Mouse (Mus musculus) ES-E14 (cell line): ENCODE results near the gene Trpm8. TPM values are rescaled to one million over a fixed set of nuclear protein-coding genes. Genes with fewer than 3 reads are reported as not detected.

Experiments used
- DNase-seq: peaks from one replicate; pipeline ENCODE4 v3.0.0-alpha.2; 2013; ENCODE audit warnings: low read depth, low spot score
- H3K27ac ChIP-seq: 2 replicates; pipeline ENCODE4 v1.5.1; 2012; ENCODE audit warnings: low read depth, mild to moderate bottlenecking, low read length, moderate library complexity, mixed read lengths; ENCODE audit not compliant: poor library complexity, insufficient read depth, severe bottlenecking
- H3K36me3 ChIP-seq: 2 replicates; pipeline ENCODE4 v1.6.1; 2012; ENCODE audit warnings: mild to moderate bottlenecking, low read length, moderate library complexity, mixed read lengths; ENCODE audit not compliant: control insufficient read depth, poor library complexity, insufficient read depth, severe bottlenecking
- H3K4me1 ChIP-seq, 2 experiments: fragments of 150-350 bp in 1 of 2; sonication (generic) in 1 of 2; 2 replicates each; pipeline ENCODE4 v1.6.1; 2012; ENCODE audit warnings: low read length in 2 of 2, mild to moderate bottlenecking in 1 of 2, mixed read lengths in 1 of 2; ENCODE audit not compliant: control insufficient read depth in 2 of 2, insufficient read depth in 2 of 2, poor library complexity in 1 of 2
- H3K4me3 ChIP-seq, 2 experiments: fragments of 150-350 bp in 1 of 2; sonication (generic) in 1 of 2; 2 replicates each; pipeline ENCODE4 v1.5.1; 2012; ENCODE audit warnings: low read length in 2 of 2, low read depth in 1 of 2, mild to moderate bottlenecking in 1 of 2, mixed read lengths in 1 of 2; ENCODE audit not compliant: insufficient read depth in 1 of 2, poor library complexity in 1 of 2, severe bottlenecking in 1 of 2
- H3K9ac ChIP-seq: 2 replicates; pipeline ENCODE4 v1.6.1; 2012; ENCODE audit warnings: low read depth, mild to moderate bottlenecking, low read length, mixed read lengths; ENCODE audit not compliant: poor library complexity, insufficient read depth, severe bottlenecking
- H3K9me3 ChIP-seq: fragments of 150-350 bp; sonication (generic); 2 replicates; pipeline ENCODE4 v1.6.1; 2012; ENCODE audit warnings: low read depth, mild to moderate bottlenecking, low read length; ENCODE audit not compliant: control insufficient read depth, insufficient read depth
- CHD2 ChIP-seq: IDR thresholded peaks from 2 replicates; pipeline ENCODE4 v1.6.1; 2014; ENCODE audit warnings: mild to moderate bottlenecking, low read depth, low read length, inconsistent platforms
- HCFC1 ChIP-seq: IDR thresholded peaks from 2 replicates; pipeline ENCODE4 v1.6.1; 2012; ENCODE audit warnings: low read length, inconsistent platforms, borderline replicate concordance; ENCODE audit not compliant: insufficient read depth
- MAFK ChIP-seq: IDR thresholded peaks from 2 replicates; pipeline ENCODE4 v1.6.1; 2014; ENCODE audit warnings: mild to moderate bottlenecking, low read depth, low read length, inconsistent platforms; ENCODE audit not compliant: insufficient read depth
- ZC3H11A ChIP-seq: IDR thresholded peaks from 2 replicates; pipeline ENCODE4 v1.6.1; 2012; ENCODE audit warnings: low read depth, mild to moderate bottlenecking, inconsistent platforms, low read length, borderline replicate concordance
- ZNF384 ChIP-seq: IDR thresholded peaks from 2 replicates; pipeline ENCODE4 v1.6.1; 2012; ENCODE audit warnings: low read depth, low read length, inconsistent platforms
- in situ Hi-C, 2 experiments: fragments of 600-800 bp; cut with MboI; formaldehyde crosslinking; loops; one replicate each; pipeline ENCODE4 v1.15.1; 2025; ENCODE audit warnings: low sequenced_read_pairs in 2 of 2, inconsistent platforms in 1 of 2; ENCODE audit not compliant: unreplicated experiment in 2 of 2
- total RNA-seq: library from RNA; depleted of rRNA; stranded (reverse); fragments of 300-350 nt; gene quantifications from 2 replicates; pipeline ENCODE4 v1.2.3, GENCODE M21; 2012

The Trpm8 gene
- total RNA-seq, 1 experiment = 0.04 TPM

DNA sequence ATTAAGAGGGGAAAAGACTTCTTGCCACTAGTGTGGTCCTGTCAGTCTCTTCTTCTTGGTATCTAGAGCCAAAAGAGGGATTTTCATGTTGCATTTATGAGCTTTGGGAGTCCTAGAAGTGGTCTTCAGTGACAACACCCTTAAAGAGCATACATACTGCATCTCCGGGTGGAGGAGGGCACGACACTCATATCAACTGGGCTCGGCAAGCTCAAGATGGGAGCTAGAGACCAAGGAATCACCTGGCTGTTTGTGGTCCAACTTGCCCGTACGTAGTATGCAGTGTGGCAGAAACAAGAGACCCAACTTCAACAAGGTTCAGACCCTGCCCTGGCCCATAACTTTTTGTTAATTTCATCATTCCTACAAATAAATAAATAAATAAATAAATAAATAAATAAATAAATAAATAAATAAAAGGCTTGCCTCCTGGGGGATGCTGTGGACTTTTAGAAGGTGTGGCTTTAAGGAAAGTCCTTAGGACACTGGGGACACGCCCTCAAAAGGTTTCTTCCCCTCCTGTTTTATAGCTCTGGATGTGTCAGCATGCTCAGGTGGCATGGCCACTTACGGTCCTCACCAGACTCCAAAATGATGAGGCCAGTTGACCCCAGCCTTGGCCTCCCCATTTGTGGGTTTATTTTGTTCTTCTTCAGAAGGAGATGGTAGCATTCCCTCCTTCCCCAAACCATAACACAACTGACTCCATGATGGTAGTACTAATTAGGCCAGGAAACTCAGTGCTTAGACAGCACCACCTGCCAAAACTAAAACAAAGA lies 20.2 kb downstream of the Trpm8 start:
- no peaks in the 10 kb centered on the region; a peak in 1 of 4 replicates for H3K4me1 ChIP-seq
- H3K9ac ChIP-seq = no peak overlapping the region
- H3K36me3 ChIP-seq = no peaks in the 10 kb centered on the region
- no peak overlapping the region for H3K4me3 ChIP-seq
- in situ Hi-C loops = no loop called here
- no peaks in the 10 kb centered on the region for H3K9me3 ChIP-seq
- no peak for DNase-seq
- no peak overlapping the region for H3K27ac ChIP-seq
- TF ChIP-seq ZNF384 (no peak), ZC3H11A (no peak), MAFK (no peak), CHD2 (no peak), HCFC1 (no peak)

DNA sequence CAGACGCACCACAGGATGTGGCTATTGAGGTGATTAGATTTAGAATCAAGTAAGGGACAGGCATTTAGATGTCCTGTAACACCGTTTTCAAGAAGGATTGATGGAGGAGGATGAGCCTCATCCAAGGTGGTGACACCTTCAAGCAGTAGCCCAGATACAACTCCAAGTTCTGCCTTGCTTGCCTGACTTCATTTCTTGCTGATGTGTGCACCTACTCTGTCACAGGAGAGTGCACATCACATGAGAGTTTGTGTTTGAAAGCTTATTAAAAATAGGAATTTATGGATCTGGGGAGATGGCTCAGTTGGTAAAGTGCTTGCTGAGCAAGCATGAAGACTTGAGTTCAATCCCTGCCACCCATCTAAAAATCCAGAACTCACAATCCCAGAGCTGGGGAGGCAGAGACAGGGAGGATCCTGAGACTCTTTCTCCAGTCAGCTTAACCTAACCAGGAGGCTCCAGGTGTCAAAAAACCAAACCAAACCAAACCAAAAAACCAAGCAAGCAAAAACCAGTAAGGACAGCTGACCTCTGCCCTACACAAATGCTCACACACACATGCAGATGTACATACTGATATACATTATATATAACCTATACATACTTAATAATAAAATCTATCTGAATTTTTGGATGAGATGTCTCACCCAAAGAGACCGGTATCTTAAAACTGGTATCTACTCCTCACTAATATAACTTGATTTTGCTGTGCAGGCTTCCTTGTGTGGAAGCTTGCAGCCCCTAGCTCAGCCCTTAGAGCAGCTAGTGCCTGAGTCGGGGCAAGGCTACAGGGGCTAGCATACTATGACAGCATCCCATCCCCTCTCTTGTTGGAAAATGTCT lies 21.4 kb downstream of the Trpm8 start:
- no peak for DNase-seq
- H3K27ac ChIP-seq = no peak overlapping the region
- TF ChIP-seq CHD2 = no peak
- TF ChIP-seq HCFC1 = no peak
- H3K36me3 ChIP-seq = no peaks in the 10 kb centered on the region
- no peaks in the 10 kb centered on the region; a peak in 1 of 4 replicates for H3K4me1 ChIP-seq
- in situ Hi-C loops = no loop called here
- no peaks in the 10 kb centered on the region for H3K9me3 ChIP-seq
- no peak overlapping the region for H3K9ac ChIP-seq
- H3K4me3 ChIP-seq = no peak overlapping the region

DNA sequence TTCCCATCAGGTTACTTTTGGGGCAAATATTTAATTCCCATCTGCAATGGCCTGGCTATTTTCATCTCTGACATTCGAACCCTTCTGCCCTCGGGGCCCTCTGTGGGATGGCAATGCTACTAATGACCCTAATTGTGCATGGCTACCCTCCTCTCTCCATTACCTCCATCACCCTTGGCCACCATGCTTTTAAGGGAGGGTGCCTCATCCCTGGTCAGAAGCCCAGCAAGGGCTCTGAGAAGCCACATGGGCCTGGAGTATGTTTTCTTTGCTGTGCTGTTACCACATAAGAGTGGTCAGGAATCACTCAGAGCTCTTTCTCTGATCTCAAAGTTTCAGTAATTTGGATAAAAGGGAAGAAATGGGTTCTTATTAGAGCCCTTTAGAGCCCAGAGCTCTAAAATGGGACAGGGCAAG lies 22.1 kb downstream of the Trpm8 start:
- no peaks in the 10 kb centered on the region; a peak in 1 of 4 replicates for H3K4me1 ChIP-seq
- no peaks in the 10 kb centered on the region for H3K36me3 ChIP-seq
- in situ Hi-C loops = no loop called here
- H3K4me3 ChIP-seq = no peak overlapping the region
- H3K9ac ChIP-seq = no peak overlapping the region
- H3K27ac ChIP-seq = no peak overlapping the region
- no peak for DNase-seq
- no peak for TF ChIP-seq CHD2
- TF ChIP-seq HCFC1 = no peak
- TF ChIP-seq ZC3H11A = no peak
- no peak for TF ChIP-seq ZNF384
- no peak for TF ChIP-seq MAFK
- no peaks in the 10 kb centered on the region for H3K9me3 ChIP-seq

DNA sequence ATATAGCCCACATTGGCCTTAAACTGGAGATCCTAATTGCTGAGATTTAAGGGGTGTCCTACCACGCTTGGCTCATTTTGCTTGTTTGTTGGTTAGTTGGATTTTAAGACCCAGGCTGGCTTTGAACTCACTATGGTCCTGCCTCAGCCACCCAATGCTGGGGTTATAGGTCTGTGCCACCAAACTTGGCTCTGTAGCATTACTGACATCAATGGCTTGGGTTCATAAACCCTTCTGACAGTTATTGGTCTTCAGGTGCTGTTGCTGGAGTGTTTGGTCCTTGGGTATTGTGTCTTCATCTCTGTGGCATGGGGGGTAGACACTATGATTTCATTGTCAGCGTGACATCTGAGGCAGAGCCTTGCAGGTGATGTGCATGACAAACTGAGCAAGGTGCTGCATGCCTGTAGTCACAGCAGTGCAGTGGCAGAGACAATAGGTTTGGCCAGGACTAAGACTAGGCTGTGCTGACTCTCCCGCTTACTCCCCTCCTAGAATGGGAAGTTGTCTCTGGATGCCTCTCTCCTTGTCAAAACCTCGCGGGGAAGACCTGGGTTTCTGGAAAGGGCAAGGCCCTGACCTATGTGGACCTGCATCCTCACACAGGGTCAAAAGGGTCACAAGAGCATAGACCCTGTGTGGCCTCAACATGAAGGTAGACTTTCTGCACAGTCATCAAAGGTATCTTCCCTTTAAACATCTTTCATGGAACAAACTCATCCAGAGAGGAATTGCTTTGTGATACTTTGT lies 23.0 kb downstream of the Trpm8 start:
- Histone ChIP-seq H3K9ac (no peak overlapping the region), H3K36me3 (no peaks in the 10 kb centered on the region), H3K9me3 (no peaks in the 10 kb centered on the region), H3K4me1 (no peaks in the 10 kb centered on the region; a peak in 1 of 4 replicates), H3K27ac (no peak overlapping the region), H3K4me3 (no peak overlapping the region)
- no peak for TF ChIP-seq CHD2
- no peak for TF ChIP-seq ZNF384
- TF ChIP-seq ZC3H11A = no peak
- TF ChIP-seq HCFC1 = no peak
- TF ChIP-seq MAFK = no peak
- no peak for DNase-seq
- in situ Hi-C loops = no loop called here
